Mouse (Mus musculus): Measurements from ENCODE around the gene Plekhm1.

DNA sequence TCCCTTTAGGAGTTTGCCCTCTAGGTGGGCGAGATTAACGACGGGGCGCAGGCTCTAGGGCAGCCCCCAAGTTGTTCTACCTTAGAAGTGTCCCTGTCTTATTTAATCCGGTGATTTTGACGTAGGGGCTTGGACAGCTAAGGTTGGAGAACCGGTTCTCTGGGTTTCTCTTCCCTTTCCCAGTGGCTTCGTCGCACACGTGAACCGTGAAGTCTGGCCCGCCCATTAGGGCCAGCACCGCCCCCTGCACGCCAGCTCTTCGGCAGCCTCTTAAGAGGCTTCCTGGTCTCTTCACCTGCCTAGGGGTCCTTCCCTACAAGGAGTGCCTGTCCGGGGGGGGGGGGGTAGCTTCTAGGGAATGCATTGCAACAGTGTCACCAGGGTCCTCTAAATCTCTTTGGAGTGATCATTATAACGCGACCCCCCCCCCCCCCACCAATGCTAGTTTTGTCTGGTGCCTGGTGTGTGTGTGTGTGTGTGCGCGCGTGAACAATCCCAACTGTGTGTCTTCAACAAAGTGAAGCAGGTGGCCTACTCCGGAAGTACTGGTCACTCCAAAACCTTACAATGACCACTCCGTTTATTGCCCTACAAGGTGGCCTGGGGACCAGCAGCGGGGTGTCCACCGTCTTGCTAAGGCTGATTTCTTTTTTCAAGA is 51.0 kb downstream of the Plekhm1 start:
- TF ChIP-seq CTCF (IDR thresholded peaks at IDR 0.05; ENCODE audit: insufficient read depth, low read length): no peak
- no peak for TF ChIP-seq POLR2A (IDR thresholded peaks at IDR 0.05; ENCODE audit: borderline replicate concordance, extremely low read depth, low read depth, low read length)

All from lung, adult 2 months (tissue).